Mouse (Mus musculus) kidney, adult 11 months (tissue): ENCODE results near the gene Ptprg.
"Not testable (repeated sequence)": the region's sequence is repeated elsewhere in the genome, so short reads cannot be mapped to it uniquely, and the experiment has no call there.

Experiments used
- DNase-seq: peaks from one replicate; pipeline ENCODE4 v3.0.0; 2022

The Ptprg gene

GRCm38 (mm10) chr14:11895486-11895885 lies 342.2 kb downstream of the Ptprg start:
- no peak for DNase-seq

- no peak for DNase-seq
These were observed 349.5 kb downstream of the Ptprg start for GRCm38 (mm10) chr14:11902794-11903193.

- no peak for DNase-seq
These were observed 352.9 kb downstream of the Ptprg start for GRCm38 (mm10) chr14:11906130-11906675.

GRCm38 (mm10) chr14:11912253-11912652 lies 358.9 kb downstream of the Ptprg start:
- DNase-seq = no peak

GRCm38 (mm10) chr14:11917225-11917624 lies 363.9 kb downstream of the Ptprg start:
- DNase-seq = no peak

GRCm38 (mm10) chr14:11928545-11928944 lies 375.2 kb downstream of the Ptprg start:
- DNase-seq = no peak

GRCm38 (mm10) chr14:11932517-11932916 lies 379.2 kb downstream of the Ptprg start:
- DNase-seq = no peak

GRCm38 (mm10) chr14:11934556-11934955 lies 381.2 kb downstream of the Ptprg start:
- DNase-seq = no peak

GRCm38 (mm10) chr14:11935281-11935680 lies 381.9 kb downstream of the Ptprg start:
- DNase-seq = no peak

GRCm38 (mm10) chr14:11935698-11936097 lies 382.4 kb downstream of the Ptprg start:
- no peak for DNase-seq

GRCm38 (mm10) chr14:11938912-11939311 lies 385.6 kb downstream of the Ptprg start:
- no peak for DNase-seq

- no peak for DNase-seq
These were observed 388.7 kb downstream of the Ptprg start for GRCm38 (mm10) chr14:11941989-11942514.

GRCm38 (mm10) chr14:11950379-11950778 lies 397.0 kb downstream of the Ptprg start:
- DNase-seq = no peak

GRCm38 (mm10) chr14:11955020-11955882 lies 401.9 kb downstream of the Ptprg start:
- no peak for DNase-seq

GRCm38 (mm10) chr14:11960269-11961121 lies 407.2 kb downstream of the Ptprg start:
- no peak for DNase-seq

- no peak for DNase-seq
These were observed 408.8 kb downstream of the Ptprg start for GRCm38 (mm10) chr14:11962101-11962500.

- no peak for DNase-seq
These were observed 409.2 kb downstream of the Ptprg start for GRCm38 (mm10) chr14:11962561-11962960.

GRCm38 (mm10) chr14:11963791-11964190 lies 410.5 kb downstream of the Ptprg start:
- DNase-seq = no peak

- DNase-seq = not testable (repeated sequence)
These were observed 411.0 kb downstream of the Ptprg start for GRCm38 (mm10) chr14:11964326-11964725.

- no peak for DNase-seq
These were observed 412.5 kb downstream of the Ptprg start for GRCm38 (mm10) chr14:11965878-11966277.

GRCm38 (mm10) chr14:11981764-11982163 lies 428.4 kb downstream of the Ptprg start:
- DNase-seq = no peak

- DNase-seq = no peak
These were observed 429.7 kb downstream of the Ptprg start for GRCm38 (mm10) chr14:11983031-11983430.

GRCm38 (mm10) chr14:11984086-11984485 lies 430.8 kb downstream of the Ptprg start:
- DNase-seq = peak; percentile 13
